Mouse (Mus musculus) erythroid progenitor cell, adult 5-6 weeks (primary cell): ENCODE results near the gene Rab23. TPM values are rescaled to one million over a fixed set of nuclear protein-coding genes. Genes with fewer than 3 reads are reported as not detected.

Experiments
- ATAC-seq: replicated peaks from 2 replicates; pipeline ENCODE4 v1.8.0; 2016; ENCODE audit warnings: moderate number of reproducible peaks, mild to moderate bottlenecking, moderate TSS enrichment, inconsistent platforms; ENCODE audit not compliant: poor library complexity, low FRiP score, severe bottlenecking
- total RNA-seq, 2 experiments: library from RNA; stranded (forward) in 1 of 2; stranded (reverse) in 1 of 2; fragments of 150-400 nt in 1 of 2; fragments of 186-747, 209-891 nt in 1 of 2; gene quantifications; 2 replicates each; pipeline versions ENCODE4 v1.2.3 to v1.2.4; 2015 to 2017; ENCODE audit warnings: low replicate concordance in 2 of 2

Rab23 gene
- total RNA-seq (2015; ENCODE audit: low replicate concordance) (1.7 and 3.6 TPM in 2 replicates), total RNA-seq (2017; ENCODE audit: low replicate concordance) (4.0 and 8.9 TPM in 2 replicates)

- ATAC-seq, result peak; percentile 93
These were observed at the start of gene Rab23 for GRCm38 (mm10) chr1:33719733-33720225. Rab23 (plus strand) TSS chr1:33719887.

GRCm38 (mm10) chr1:33670164-33670616, 49.5 kb upstream of the Rab23 start:
- ATAC-seq, result peak; percentile 76

GRCm38 (mm10) chr1:33671441-33671840, 48.2 kb upstream of the Rab23 start:
- no peak for ATAC-seq

- ATAC-seq, result peak; percentile 71
These were observed 47.6 kb upstream of the Rab23 start for GRCm38 (mm10) chr1:33672083-33672482.

- ATAC-seq, result 0 out of 2 replicates have a peak, but pooled peaks have one; percentile 25
These were observed 47.2 kb upstream of the Rab23 start for GRCm38 (mm10) chr1:33672514-33672913.

GRCm38 (mm10) chr1:33673158-33673960, 46.3 kb upstream of the Rab23 start:
- ATAC-seq, result no peak

- ATAC-seq, result no peak
These were observed 39.3 kb upstream of the Rab23 start for GRCm38 (mm10) chr1:33680435-33680834.

GRCm38 (mm10) chr1:33680890-33681289, 38.8 kb upstream of the Rab23 start:
- no peak for ATAC-seq

- ATAC-seq, result no peak
These were observed 35.2 kb upstream of the Rab23 start for GRCm38 (mm10) chr1:33684459-33684858.

GRCm38 (mm10) chr1:33688810-33689209, 30.9 kb upstream of the Rab23 start:
- no peak for ATAC-seq

- no peak for ATAC-seq
These were observed 30.1 kb upstream of the Rab23 start for GRCm38 (mm10) chr1:33689446-33690086.

GRCm38 (mm10) chr1:33690087-33690448, 29.6 kb upstream of the Rab23 start:
- no peak for ATAC-seq

GRCm38 (mm10) chr1:33693893-33694292, 25.8 kb upstream of the Rab23 start:
- no peak for ATAC-seq

- ATAC-seq, result no peak
These were observed 23.7 kb upstream of the Rab23 start for GRCm38 (mm10) chr1:33696016-33696415.

GRCm38 (mm10) chr1:33701244-33701643, 18.4 kb upstream of the Rab23 start:
- no peak for ATAC-seq

GRCm38 (mm10) chr1:33709615-33710014, 10.1 kb upstream of the Rab23 start:
- no peak; the same call in 1 of the 2 replicates for ATAC-seq

- ATAC-seq, result no peak
These were observed 7.7 kb upstream of the Rab23 start for GRCm38 (mm10) chr1:33712026-33712425.

GRCm38 (mm10) chr1:33714796-33715195, 4.9 kb upstream of the Rab23 start:
- ATAC-seq, result no peak

GRCm38 (mm10) chr1:33717636-33718035, 2.1 kb upstream of the Rab23 start:
- no peak for ATAC-seq

- ATAC-seq, result peak; percentile 39; the same call in 1 of the 2 replicates
These were observed 544 bp downstream of the Rab23 start for GRCm38 (mm10) chr1:33720231-33720630.

- no peak for ATAC-seq
These were observed 1.3 kb downstream of the Rab23 start for GRCm38 (mm10) chr1:33721020-33721419.
